Mouse (Mus musculus) G1E (cell line): ENCODE measurements around the gene Ppp2ca.

ENCODE experiments used
- CTCF ChIP-seq: IDR thresholded peaks from 2 replicates; pipeline ENCODE4 v1.5.1; 2012; ENCODE audit warnings: low read depth, low read length, inconsistent platforms, mixed read lengths
- GATA2 ChIP-seq: IDR thresholded peaks from 2 replicates; pipeline ENCODE4 v1.6.1; 2012; ENCODE audit warnings: low read depth, low read length, inconsistent platforms, borderline replicate concordance
- TAL1 ChIP-seq: conservative IDR thresholded peaks from 2 replicates; pipeline ENCODE4 v1.6.1; 2012; ENCODE audit warnings: low read depth, low read length, inconsistent platforms, mixed read lengths

DNA sequence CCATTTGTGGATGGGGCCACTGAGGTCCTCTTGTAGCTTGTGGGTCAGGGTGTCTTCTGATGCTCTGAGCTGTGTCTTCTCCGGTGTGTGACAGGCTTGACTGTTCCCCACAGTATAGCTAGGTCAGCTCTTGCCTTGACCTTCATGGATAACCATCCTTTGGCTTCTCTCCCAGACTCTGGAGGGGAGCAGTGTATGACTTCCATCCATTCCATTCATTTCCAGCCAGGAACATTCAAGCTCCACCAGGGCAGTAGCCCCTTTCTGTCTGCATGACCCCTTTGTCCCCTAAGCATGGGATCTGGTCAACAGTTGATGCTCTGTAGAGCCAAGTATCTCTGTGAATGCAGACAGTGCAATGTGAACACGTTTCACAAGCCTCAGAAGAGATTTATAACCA is 885 bp upstream of the Ppp2ca start:
- TF ChIP-seq GATA2: no peak
- TF ChIP-seq CTCF: no peak
- no peak for TF ChIP-seq TAL1
